Mouse (Mus musculus) thymus, postnatal 0 days (tissue): ENCODE data around the gene Riok2. TPM values are rescaled to one million over a fixed set of nuclear protein-coding genes. Genes with fewer than 3 reads are reported as not detected.

Experiments used
- DNase-seq: peaks from one replicate; pipeline ENCODE4 v3.0.0-alpha.2; 2015; ENCODE audit warnings: low spot score
- polyA plus RNA-seq: library from polyadenylated mRNA; unstranded; fragments of >200 nt; fragmentation: Nextera tagmentation; extraction: Ambion mirVana; gene quantifications from 2 replicates; pipeline ENCODE4 v1.2.1, GENCODE M21; 2015

Riok2 gene
- polyA plus RNA-seq, 1 experiment from 2014 or later: 32.0 TPM

DNA sequence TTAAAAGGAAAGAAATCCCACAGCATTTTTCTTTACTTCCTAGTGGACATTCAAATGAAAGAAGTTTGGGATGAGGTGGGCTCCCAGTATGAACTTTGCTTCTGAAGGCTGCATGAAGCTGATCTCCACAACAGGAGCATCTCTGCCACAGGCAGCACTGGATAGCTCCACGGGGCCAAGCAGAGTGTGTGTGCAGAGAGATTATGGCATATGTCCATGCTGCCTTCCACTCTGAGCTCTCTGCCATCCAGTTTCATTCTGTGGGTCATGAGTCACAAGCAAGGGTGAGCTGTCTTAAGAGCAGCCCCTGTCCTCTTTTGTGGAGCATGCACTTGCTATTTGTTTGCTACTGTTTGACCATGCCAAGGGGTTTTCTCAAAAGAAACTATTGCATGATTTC is 31.5 kb downstream of the Riok2 start:
- no peak for DNase-seq

- DNase-seq: no peak
These were observed 34.0 kb downstream of the Riok2 start for GRCm38 (mm10) chr17:17408137-17408536.

DNA sequence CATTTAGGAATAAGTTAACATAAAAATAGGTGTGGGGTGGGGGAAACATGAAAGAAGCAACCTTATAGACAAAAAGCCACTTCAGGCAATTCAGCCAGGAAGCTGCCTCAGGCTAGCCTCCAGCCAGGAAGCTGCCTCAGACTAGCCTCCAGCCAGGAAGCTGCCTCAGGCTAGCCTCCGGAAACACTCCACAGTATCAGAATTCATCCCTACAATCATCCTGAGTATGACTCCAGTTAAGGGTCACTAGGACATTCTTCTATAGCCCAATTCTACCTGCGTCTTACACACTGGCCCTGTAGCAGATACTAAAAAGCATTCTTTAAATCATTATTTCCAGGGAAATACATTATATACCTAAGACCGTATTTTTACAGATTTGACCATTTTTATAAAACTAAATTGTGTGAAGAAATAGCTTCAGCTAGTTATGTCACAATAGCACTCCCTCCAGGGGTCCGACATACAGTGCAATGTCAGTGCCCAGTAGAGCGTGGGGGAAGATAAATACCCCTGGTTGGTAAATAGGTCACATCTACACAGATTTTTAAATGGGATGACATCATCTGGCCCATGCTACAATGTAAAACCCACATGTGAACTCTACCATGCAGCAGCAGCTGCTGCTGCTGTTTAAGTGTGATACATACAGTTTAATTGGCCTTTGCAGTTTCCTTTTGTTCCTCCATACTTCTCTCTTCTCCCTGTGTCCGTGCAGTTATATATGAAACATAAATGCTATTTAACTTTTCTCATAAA is 34.8 kb downstream of the Riok2 start:
- DNase-seq: no peak

DNA sequence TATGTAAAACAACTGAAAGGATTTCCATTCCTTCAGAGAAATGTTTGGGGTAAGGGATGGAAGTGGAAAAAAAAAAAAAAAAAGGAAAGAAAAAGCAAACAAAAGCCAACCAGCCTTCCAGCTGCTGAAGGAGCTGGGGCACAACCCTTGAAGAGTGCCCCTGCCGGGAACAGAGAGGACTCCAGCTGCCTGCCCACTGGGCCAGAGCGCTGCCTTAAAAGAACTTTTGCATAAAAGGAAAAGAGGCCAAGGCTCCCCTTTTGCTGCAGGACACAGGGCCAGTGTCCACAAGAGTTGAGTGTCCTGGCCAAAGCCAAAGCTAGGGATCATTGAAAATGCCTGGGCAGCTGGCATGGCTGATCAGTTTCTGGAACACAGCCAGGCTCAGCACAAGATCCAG is 35.5 kb downstream of the Riok2 start:
- DNase-seq: no peak

GRCm38 (mm10) chr17:17411443-17411842 is 37.3 kb downstream of the Riok2 start:
- no peak for DNase-seq

DNA sequence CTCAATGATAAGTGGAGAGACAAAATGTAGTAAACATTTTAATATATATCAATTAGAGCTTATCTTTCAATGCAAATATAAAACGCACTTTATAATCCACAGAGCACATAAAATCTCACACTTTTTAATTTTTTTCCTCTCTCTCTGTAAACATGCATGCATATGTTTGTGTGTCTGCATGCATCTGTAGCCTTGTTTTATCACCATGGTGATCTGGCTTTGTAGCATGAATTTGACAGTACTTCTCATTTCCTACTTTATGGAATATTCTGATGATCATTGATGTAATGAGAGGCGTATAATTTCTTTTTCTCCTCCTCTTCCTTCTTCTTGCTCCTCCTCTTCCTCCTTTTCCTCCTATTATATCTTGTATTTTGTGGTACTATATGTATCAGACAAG is 38.1 kb downstream of the Riok2 start:
- DNase-seq: no peak

DNA sequence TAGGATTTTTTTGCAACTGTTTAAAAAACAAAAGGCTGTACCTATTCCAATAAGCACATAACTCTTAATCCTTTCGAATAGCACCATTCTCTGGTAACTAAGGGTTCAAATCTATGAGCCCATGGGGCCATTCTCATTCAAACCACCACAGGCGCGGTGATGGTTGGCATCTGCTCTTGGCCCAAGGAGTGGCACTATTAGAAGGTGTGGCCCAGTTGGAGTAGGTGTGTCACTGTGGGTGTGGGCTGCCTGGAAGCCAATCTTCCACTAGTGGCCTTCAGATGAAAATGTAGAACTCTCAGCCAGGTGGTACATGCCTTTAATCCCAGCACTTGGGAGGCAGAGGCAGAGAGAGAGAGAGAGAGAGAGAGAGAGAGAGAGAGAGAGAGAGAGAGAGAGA is 40.1 kb downstream of the Riok2 start:
- DNase-seq: no peak

DNA sequence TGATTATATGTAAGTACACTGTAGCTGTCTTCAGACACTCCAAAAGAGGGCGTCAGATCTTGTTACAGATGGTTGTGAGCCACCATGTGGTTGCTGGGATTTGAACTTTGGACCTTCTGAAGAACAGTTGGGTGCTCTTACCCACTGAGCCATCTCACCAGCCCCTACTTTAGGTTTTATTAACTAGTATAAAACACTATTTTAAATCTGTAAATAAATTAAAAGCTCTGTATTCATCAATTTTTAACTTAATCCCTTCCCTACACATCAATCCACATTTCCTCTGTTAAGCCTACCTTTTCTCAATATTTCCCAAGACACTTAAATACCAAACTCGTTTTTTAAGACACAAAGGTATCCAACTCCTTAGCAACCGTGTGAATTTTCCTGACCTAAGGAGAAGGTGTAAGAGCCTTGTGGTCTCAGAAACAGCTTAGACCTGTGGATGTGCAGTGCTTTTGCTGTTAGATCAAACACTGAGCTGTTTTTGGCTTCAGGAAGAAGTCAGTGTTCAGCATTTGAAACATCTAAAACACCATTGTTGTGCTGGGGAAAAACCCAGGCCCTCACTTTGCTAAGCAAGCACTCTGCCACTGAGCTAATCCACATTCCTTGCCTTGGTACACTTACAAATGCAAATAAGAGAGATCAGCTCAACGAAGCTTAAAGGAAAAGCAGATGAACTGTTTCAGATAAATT is 50.6 kb downstream of the Riok2 start:
- DNase-seq: no peak

DNA sequence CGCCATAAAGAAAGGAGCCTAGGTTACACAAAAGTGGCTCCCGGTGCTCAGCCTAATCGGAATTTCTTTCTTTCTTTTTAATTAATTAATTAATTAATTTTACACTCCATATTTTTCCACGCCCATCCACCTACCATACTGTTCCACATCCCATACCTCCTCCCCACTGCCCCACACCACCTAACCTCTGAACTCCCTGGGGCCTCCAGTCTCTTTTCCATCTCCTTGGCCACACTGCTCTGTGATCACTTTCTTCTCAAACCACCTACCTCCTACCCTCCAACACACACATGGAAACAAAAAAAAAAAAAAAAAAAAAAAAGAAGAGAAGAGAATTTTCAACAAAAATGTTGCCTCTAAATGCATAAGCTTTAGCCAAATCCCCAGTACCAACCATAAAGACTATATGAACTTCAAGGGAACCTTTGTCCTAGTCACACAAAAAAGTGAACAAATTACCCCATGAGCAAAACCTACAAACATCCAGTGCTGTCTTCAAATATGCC is 51.3 kb downstream of the Riok2 start:
- no peak for DNase-seq

- DNase-seq: no peak
These were observed 51.8 kb downstream of the Riok2 start for GRCm38 (mm10) chr17:17425906-17426305.

DNA sequence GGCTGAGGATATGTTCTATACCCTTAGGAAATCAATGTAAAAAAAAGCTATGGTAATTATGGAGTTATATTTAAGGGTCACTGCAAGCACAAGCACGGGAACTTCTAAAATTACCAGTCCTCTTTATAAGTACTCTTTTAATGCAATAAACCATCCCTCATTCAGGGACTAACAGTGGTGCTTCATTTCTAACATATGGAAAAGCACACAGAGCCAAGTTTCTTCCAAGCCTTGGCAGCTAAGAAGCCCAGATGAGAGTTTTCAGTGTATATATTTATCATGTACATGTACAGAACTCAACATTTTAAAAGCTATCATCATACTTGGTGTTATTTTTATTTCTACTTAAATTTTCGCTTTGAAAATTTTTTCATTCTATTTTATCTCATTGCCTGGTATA is 54.8 kb downstream of the Riok2 start:
- DNase-seq: no peak

- no peak for DNase-seq
These were observed 59.6 kb downstream of the Riok2 start for GRCm38 (mm10) chr17:17433679-17434078.

DNA sequence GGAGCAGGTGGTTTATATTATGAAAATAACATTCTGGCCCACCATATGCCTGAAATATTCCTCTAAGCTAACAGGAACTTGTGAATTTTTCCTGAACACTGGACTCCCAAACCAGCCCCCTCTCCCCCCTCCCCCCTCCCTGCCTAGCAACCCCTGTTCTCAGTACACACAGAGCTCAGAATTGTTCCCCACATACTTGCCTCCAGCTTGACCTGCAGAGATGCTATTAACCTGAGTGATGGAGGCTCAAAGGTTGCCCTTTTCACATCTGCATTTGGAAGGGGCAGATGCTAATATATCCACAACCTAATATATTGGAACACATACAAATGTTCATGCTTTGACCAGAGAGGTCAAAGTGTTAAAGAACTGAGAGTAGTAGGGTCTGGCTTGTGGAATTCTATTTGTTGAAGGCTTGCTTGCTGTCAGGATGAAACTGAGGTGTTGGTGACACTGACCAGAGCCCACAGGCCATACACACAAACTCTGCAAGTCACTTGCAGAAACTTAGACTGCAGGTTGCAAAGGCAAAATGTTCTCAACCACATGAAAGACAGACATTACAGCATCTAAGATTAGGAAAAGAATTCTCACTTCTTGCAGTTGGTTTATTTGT is 64.6 kb downstream of the Riok2 start:
- no peak for DNase-seq

- DNase-seq: peak; percentile 38
These were observed 67.9 kb downstream of the Riok2 start for GRCm38 (mm10) chr17:17441876-17442498.

GRCm38 (mm10) chr17:17444297-17444886 is 70.3 kb downstream of the Riok2 start:
- DNase-seq: peak; percentile 25

Other genes with a start within 250 kb of the Riok2 start
- 0.24 and 0.36 TPM in 2 replicates for gene Lix1, start 28.4 kb downstream of the Riok2 start, polyA plus RNA-seq